18 mouse cellular contexts compared by ENCODE assay signal in the genomic region with DNA sequence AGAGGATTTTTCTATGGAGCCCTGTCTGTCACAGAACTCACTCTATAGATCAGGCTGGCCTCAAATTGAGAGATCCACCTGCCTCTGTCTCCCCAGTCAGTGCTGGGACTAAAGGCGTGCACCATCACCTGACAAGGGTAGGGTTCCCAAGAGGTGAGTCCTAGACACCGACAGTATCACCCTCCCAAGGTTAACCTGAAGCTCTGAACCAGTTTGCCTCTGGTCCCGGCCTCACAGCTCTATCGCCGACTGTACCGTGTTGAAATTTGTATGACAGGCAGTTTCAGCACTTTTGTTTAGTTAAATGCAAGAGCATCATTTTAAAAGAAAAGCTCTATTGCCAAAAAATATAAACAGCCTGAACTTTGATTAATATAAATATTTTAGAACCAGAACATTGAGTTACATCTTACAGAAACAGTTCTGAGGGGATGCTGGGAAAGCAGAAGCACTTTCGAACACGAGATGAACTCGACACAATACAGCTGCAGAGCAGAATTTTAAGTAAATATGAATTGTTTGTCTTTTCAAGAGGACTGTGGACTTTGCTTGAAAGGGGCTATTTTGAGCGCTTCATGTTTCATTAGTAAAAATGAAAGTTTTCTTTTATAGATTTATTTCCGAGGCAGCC.
DNase-seq lines count a peak whose midpoint lies in the region; ATAC-seq and TF ChIP-seq lines count a peak whose summit lies in the region.
"Had no signal": no experiment of that assay in that cellular context is flagged by ENCODE, and none has a peak within 500 bp of the region (broad histone marks: within the 10 kb centered on the region; RNA-seq: fewer than 3 reads in every experiment).

No protein-coding gene starts in this region.

- WGBS in kidney, embryonic 14.5 days, result 64% methylated on average over 11 of the region's 11 CpGs
- 35% methylated on average over 11 of the region's 11 CpGs for WGBS in lung, embryonic 15.5 days
- 32% methylated on average over 11 of the region's 11 CpGs for WGBS in intestine, postnatal 0 days
- WGBS in stomach, postnatal 0 days, result 38% methylated on average over 11 of the region's 11 CpGs

- TF ChIP-seq CTCF in intestine, postnatal 0 days (IDR thresholded peaks at IDR 0.05; ENCODE audit: low read depth), result no peak
- no peak for TF ChIP-seq CTCF in stomach, postnatal 0 days (IDR thresholded peaks at IDR 0.05; ENCODE audit: low read depth)

- no peak overlapping the region for H3K27ac ChIP-seq in kidney, embryonic 14.5 days (ENCODE audit: low read depth, low read length)
- H3K27ac ChIP-seq in lung, embryonic 15.5 days, result no peak overlapping the region
- H3K27ac ChIP-seq in intestine, postnatal 0 days (ENCODE audit: low read depth, low read length), result no peak overlapping the region
- no peak overlapping the region for H3K27ac ChIP-seq in stomach, postnatal 0 days (replicated peaks)
- H3K27ac ChIP-seq: forebrain, embryonic 10.5 days; hindbrain, embryonic 10.5 days; liver, embryonic 15.5 days had no signal

- H3K9me3 ChIP-seq in kidney, embryonic 14.5 days (ENCODE audit: control insufficient read depth, low read length), result no peaks in the 10 kb centered on the region
- no peaks in the 10 kb centered on the region for H3K9me3 ChIP-seq in lung, embryonic 15.5 days
- no peaks in the 10 kb centered on the region for H3K9me3 ChIP-seq in intestine, postnatal 0 days (ENCODE audit: control insufficient read depth)
- H3K9me3 ChIP-seq in stomach, postnatal 0 days (ENCODE audit: control insufficient read depth, low read length), result no peaks in the 10 kb centered on the region
- H3K9me3 ChIP-seq: forebrain, embryonic 10.5 days; hindbrain, embryonic 10.5 days; liver, embryonic 15.5 days had no signal

- H3K4me2 ChIP-seq in kidney, embryonic 14.5 days (replicated peaks; ENCODE audit: low read depth, low read length), result peak overlapping the region; percentile 27
- peak overlapping the region; percentile 47 for H3K4me2 ChIP-seq in lung, embryonic 15.5 days
- peak overlapping the region; percentile 50 for H3K4me2 ChIP-seq in intestine, postnatal 0 days (replicated peaks; ENCODE audit: low read depth)
- peak overlapping the region; percentile 39 for H3K4me2 ChIP-seq in stomach, postnatal 0 days (replicated peaks; ENCODE audit: low read depth)
- H3K4me2 ChIP-seq: liver, embryonic 15.5 days; midbrain, embryonic 11.5 days had no signal

- DNase-seq in kidney, adult 11 months, result no peak
- DNase-seq in lung, postnatal 14 days, result no peak
- no peak for DNase-seq in stomach, postnatal 0 days (ENCODE audit: low spot score)
- DNase-seq in adrenal gland, postnatal 25 days, result no peak
- DNase-seq: cerebellum, adult 11 months; cerebellum, postnatal 10 days; gastrocnemius, postnatal 36 days; kidney, postnatal 14 days; layer of hippocampus, postnatal 36 days; thymus, postnatal 25 days had no signal

- no peak overlapping the region for H3K4me3 ChIP-seq in kidney, embryonic 14.5 days (ENCODE audit: low read length)
- H3K4me3 ChIP-seq in lung, embryonic 15.5 days, result peak overlapping the region; percentile 1; the same call in 1 of the 2 replicates
- no peak overlapping the region for H3K4me3 ChIP-seq in intestine, postnatal 0 days (ENCODE audit: low read depth, low read length)
- peak overlapping the region; percentile 3; the same call in 1 of the 2 replicates for H3K4me3 ChIP-seq in stomach, postnatal 0 days (ENCODE audit: low read depth, low read length)
- H3K4me3 ChIP-seq: forebrain, embryonic 10.5 days; hindbrain, embryonic 10.5 days; liver, embryonic 15.5 days had no signal

- H3K9ac ChIP-seq in kidney, embryonic 14.5 days (ENCODE audit: low read depth, low read length), result no peak overlapping the region
- no peak overlapping the region for H3K9ac ChIP-seq in lung, embryonic 15.5 days
- H3K9ac ChIP-seq in intestine, postnatal 0 days (ENCODE audit: low read depth, low read length), result no peak overlapping the region
- H3K9ac ChIP-seq in stomach, postnatal 0 days (ENCODE audit: low read length), result no peak overlapping the region
- H3K9ac ChIP-seq: liver, embryonic 15.5 days had no signal

- H3K27me3 ChIP-seq in kidney, embryonic 14.5 days (ENCODE audit: control insufficient read depth, insufficient read depth, low read length), result no peaks in the 10 kb centered on the region
- H3K27me3 ChIP-seq in lung, embryonic 15.5 days, result no peaks in the 10 kb centered on the region
- H3K27me3 ChIP-seq in intestine, postnatal 0 days (replicated peaks; ENCODE audit: control insufficient read depth, insufficient read depth, low read length), result no peaks in the 10 kb centered on the region
- H3K27me3 ChIP-seq in stomach, postnatal 0 days (ENCODE audit: control insufficient read depth, insufficient read depth, low read length), result no peaks in the 10 kb centered on the region
- H3K27me3 ChIP-seq: liver, embryonic 15.5 days had no signal

- no peaks in the 10 kb centered on the region for H3K36me3 ChIP-seq in kidney, embryonic 14.5 days (ENCODE audit: control insufficient read depth, insufficient read depth, low read length)
- no peaks in the 10 kb centered on the region for H3K36me3 ChIP-seq in lung, embryonic 15.5 days
- H3K36me3 ChIP-seq in intestine, postnatal 0 days (ENCODE audit: control insufficient read depth, insufficient read depth), result no peaks in the 10 kb centered on the region
- no peaks in the 10 kb centered on the region for H3K36me3 ChIP-seq in stomach, postnatal 0 days (ENCODE audit: control insufficient read depth, insufficient read depth, low read length)
- H3K36me3 ChIP-seq: forebrain, embryonic 10.5 days; hindbrain, embryonic 10.5 days; liver, embryonic 15.5 days had no signal

- peak; percentile 25 for TF ChIP-seq EP300 in stomach, postnatal 0 days (optimal IDR thresholded peaks at IDR 0.05)

- peaks cover 5% of the 10 kb centered on the region; the same call in 1 of the 2 replicates for H3K4me1 ChIP-seq in kidney, embryonic 14.5 days (ENCODE audit: control insufficient read depth, insufficient read depth, low read length)
- H3K4me1 ChIP-seq in lung, embryonic 15.5 days, result peaks cover 5% of the 10 kb centered on the region
- H3K4me1 ChIP-seq in intestine, postnatal 0 days (replicated peaks; ENCODE audit: control insufficient read depth, insufficient read depth, low read length), result peaks cover 6% of the 10 kb centered on the region; the same call in 1 of the 2 replicates
- no peaks in the 10 kb centered on the region for H3K4me1 ChIP-seq in stomach, postnatal 0 days (replicated peaks; ENCODE audit: control insufficient read depth, insufficient read depth)

- no peak for ATAC-seq in kidney, embryonic 14.5 days (ENCODE audit: low FRiP score, low TSS enrichment)
- ATAC-seq in lung, embryonic 15.5 days (ENCODE audit: borderline replicate concordance, extremely low read depth, low FRiP score, low TSS enrichment), result peak; percentile 52; the same call in 1 of the 2 replicates
- no peak for ATAC-seq in intestine, postnatal 0 days
- ATAC-seq in stomach, postnatal 0 days (ENCODE audit: low FRiP score, low TSS enrichment), result no peak; the same call in 1 of the 2 replicates
- ATAC-seq: hindbrain, embryonic 16.5 days had no signal

Comparison
In these comparisons a context has a peak if more than half of its experiments do, and no peak if none do; other contexts are left out.
1. H3K4me3 ChIP-seq: peak in lung, embryonic 15.5 days (single experiment) and stomach, postnatal 0 days (single experiment); none in kidney, embryonic 14.5 days (single experiment) and intestine, postnatal 0 days (single experiment).
2. Peak in every context shown above with its lines, with median percentiles within 50 percentile points of each other: H3K4me2 ChIP-seq.